Mouse (Mus musculus) small intestine, adult 2 months (tissue): ENCODE measurements around the gene Gm28036.

Source experiments
- CTCF ChIP-seq: fragments of 200-500 bp; IDR thresholded peaks from 2 replicates; pipeline ENCODE4 v1.5.1; 2012; ENCODE audit warnings: low read depth, mild to moderate bottlenecking, control low read depth, inconsistent platforms, low read length, moderate library complexity, mixed read lengths; ENCODE audit not compliant: insufficient replicate concordance, insufficient read length; ENCODE audit errors: extremely low read depth
- POLR2A ChIP-seq: fragments of 200-500 bp; IDR thresholded peaks from 2 replicates; pipeline ENCODE4 v1.6.1; 2012; ENCODE audit warnings: low read depth, mild to moderate bottlenecking, control low read depth, inconsistent platforms, low read length, moderate library complexity

GRCm38 (mm10) chr2:156134161-156134560, 7.3 kb upstream of the Gm28036 start:
- TF ChIP-seq POLR2A, result no peak
- TF ChIP-seq CTCF, result no peak
